Mouse (Mus musculus): Measurements from ENCODE around the gene Vps52. TPM values are rescaled to one million over a fixed set of nuclear protein-coding genes. Genes with fewer than 3 reads are reported as not detected.

Gene Vps52
- total RNA-seq, 4 experiments from 2014 or later: 58.6 to 83.5 (median 69.6) TPM

GRCm38 (mm10) chr17:33920282-33921097, 35.1 kb upstream of the Vps52 start:
- DNase-seq: peak; percentile 79

GRCm38 (mm10) chr17:33921361-33921760, 34.3 kb upstream of the Vps52 start:
- DNase-seq: no peak

GRCm38 (mm10) chr17:33924577-33925283, 30.9 kb upstream of the Vps52 start:
- no peak for DNase-seq

GRCm38 (mm10) chr17:33925406-33926116, 30.1 kb upstream of the Vps52 start:
- DNase-seq: no peak

GRCm38 (mm10) chr17:33926207-33926932, 29.2 kb upstream of the Vps52 start:
- DNase-seq: no peak

GRCm38 (mm10) chr17:33928251-33928947, 27.2 kb upstream of the Vps52 start:
- DNase-seq: no peak

- DNase-seq: peak; percentile 80
Observed at GRCm38 (mm10) chr17:33929371-33930279, 26.0 kb upstream of the Vps52 start, which contains the start of gene Rgl2. Rgl2 (plus strand) TSS chr17:33929543.

- peak; percentile 72 for DNase-seq
Observed at GRCm38 (mm10) chr17:33930280-33931158, 25.1 kb upstream of the Vps52 start.

GRCm38 (mm10) chr17:33931159-33931866, 24.3 kb upstream of the Vps52 start:
- no peak for DNase-seq

GRCm38 (mm10) chr17:33931947-33932346, 23.7 kb upstream of the Vps52 start:
- no peak for DNase-seq

GRCm38 (mm10) chr17:33932448-33932847, 23.2 kb upstream of the Vps52 start:
- DNase-seq: no peak

GRCm38 (mm10) chr17:33932970-33933369, 22.6 kb upstream of the Vps52 start:
- no peak for DNase-seq

- no peak for DNase-seq
Observed at GRCm38 (mm10) chr17:33935422-33936055, 20.1 kb upstream of the Vps52 start.

GRCm38 (mm10) chr17:33936993-33937392, 18.6 kb upstream of the Vps52 start:
- no peak for DNase-seq

GRCm38 (mm10) chr17:33938783-33939182, 16.8 kb upstream of the Vps52 start:
- no peak for DNase-seq

- no peak for DNase-seq
Observed at GRCm38 (mm10) chr17:33940206-33940805, 15.3 kb upstream of the Vps52 start, which contains the start of the genes Pfdn6 and Wdr46. Pfdn6 (minus strand) TSS chr17:33940343. Wdr46 (plus strand) TSS chr17:33940660.

- no peak for DNase-seq
Observed at GRCm38 (mm10) chr17:33940981-33941380, 14.6 kb upstream of the Vps52 start.

GRCm38 (mm10) chr17:33941381-33941780, 14.2 kb upstream of the Vps52 start:
- no peak for DNase-seq
